Mouse (Mus musculus): ENCODE measurements around the gene Gm13278. TPM values are rescaled to one million over a fixed set of nuclear protein-coding genes. Genes with fewer than 3 reads are reported as not detected.

Gm13278 gene
- total RNA-seq, 1 experiment from 2014 or later, result not detected

GRCm38 (mm10) chr4:88841438-88841911, 50.1 kb downstream of the Gm13278 start, which contains the start of gene Ifna4:
Ifna4 (plus strand) TSS chr4:88841861.
- ATAC-seq (replicated peaks in 1 of 2; ENCODE audit: insufficient read depth in 1 of 2, low FRiP score in 2 of 2, low TSS enrichment in 1 of 2, low read depth in 1 of 2, poor library complexity in 2 of 2, severe bottlenecking in 2 of 2), result no peak

Other genes starting within 250 kb of the Gm13278 start
- not detected in 2 replicates for gene Ifna15, start 233.3 kb upstream of the Gm13278 start, total RNA-seq (2017)
- not detected in 2 replicates for gene Ifna14, start 219.8 kb upstream of the Gm13278 start, total RNA-seq (2017)
- gene Ifna9, start 199.2 kb upstream of the Gm13278 start, total RNA-seq (2017), result not detected in 2 replicates
- gene Ifna12, start 188.2 kb upstream of the Gm13278 start, total RNA-seq (2017), result not detected in 2 replicates
- not detected in 2 replicates for gene C87499, start 157.1 kb upstream of the Gm13278 start, total RNA-seq (2017)
- not detected in 2 replicates for gene Ifna13, start 147.1 kb upstream of the Gm13278 start, total RNA-seq (2017)
- not detected in 2 replicates for gene Ifna16, start 114.6 kb upstream of the Gm13278 start, total RNA-seq (2017)
- not detected in 2 replicates for gene Ifna2, start 107.6 kb upstream of the Gm13278 start, total RNA-seq (2017)
- gene Ifnab, start 100.2 kb upstream of the Gm13278 start, total RNA-seq (2017), result not detected in 2 replicates
- gene Gm26566, start 69.7 kb upstream of the Gm13278 start, total RNA-seq (2017), result 2.2 TPM in 1 of 2 replicates, not detected in the other
- 101 and 115 TPM in 2 replicates for gene Klhl9, start 69.1 kb upstream of the Gm13278 start, total RNA-seq (2017)
- not detected in 2 replicates for gene Gm13271, start 36.7 kb upstream of the Gm13278 start, total RNA-seq (2017)
- not detected in 2 replicates for gene Gm13283, start 31.4 kb upstream of the Gm13278 start, total RNA-seq (2017)
- not detected in 2 replicates for gene Gm13290, start 17.7 kb upstream of the Gm13278 start, total RNA-seq (2017)
- gene Gm13289, start 14.6 kb upstream of the Gm13278 start, total RNA-seq (2017), result not detected in 2 replicates
- gene Gm13272, start 11.7 kb upstream of the Gm13278 start, total RNA-seq (2017), result not detected in 2 replicates
- 0.55 TPM in 1 of 2 replicates, not detected in the other for gene Ifnz, start 9.4 kb upstream of the Gm13278 start, total RNA-seq (2017)
- gene Gm13276, start 5.8 kb upstream of the Gm13278 start, total RNA-seq (2017), result not detected in 2 replicates
- not detected in 2 replicates for gene Gm13277, start 2.9 kb upstream of the Gm13278 start, total RNA-seq (2017)
- gene Gm13275, start 2.9 kb downstream of the Gm13278 start, total RNA-seq (2017), result not detected in 2 replicates
- gene Gm13279, start 5.8 kb downstream of the Gm13278 start, total RNA-seq (2017), result not detected in 2 replicates
- gene Gm13285, start 8.1 kb downstream of the Gm13278 start, total RNA-seq (2017), result 0.89 TPM in 1 of 2 replicates, not detected in the other
- not detected in 2 replicates for gene Gm13287, start 11.7 kb downstream of the Gm13278 start, total RNA-seq (2017)
- gene Gm13288, start 14.0 kb downstream of the Gm13278 start, total RNA-seq (2017), result not detected in 2 replicates
- gene Ifna7, start 24.7 kb downstream of the Gm13278 start, total RNA-seq (2017), result not detected in 2 replicates
- gene Ifna11, start 28.4 kb downstream of the Gm13278 start, total RNA-seq (2017), result not detected in 2 replicates
- gene Ifna6, start 35.9 kb downstream of the Gm13278 start, total RNA-seq (2017), result not detected in 2 replicates
- not detected in 2 replicates for gene Ifna5, start 44.0 kb downstream of the Gm13278 start, total RNA-seq (2017)
- gene Ifna4, start 50.3 kb downstream of the Gm13278 start, total RNA-seq (2017), result not detected in 2 replicates
- not detected in 2 replicates for gene Ifna1, start 58.5 kb downstream of the Gm13278 start, total RNA-seq (2017)
- not detected in 2 replicates for gene Ifne, start 88.7 kb downstream of the Gm13278 start, total RNA-seq (2017)

Measured in hematopoietic stem cell, adult 5-6 weeks (primary cell).